Mouse (Mus musculus) ES-E14 (cell line): ENCODE measurements around the gene Hmga1b. TPM values are rescaled to one million over a fixed set of nuclear protein-coding genes. Genes with fewer than 3 reads are reported as not detected.

ENCODE experiments used
- DNase-seq: peaks from one replicate; pipeline ENCODE4 v3.0.0-alpha.2; 2013; ENCODE audit warnings: low read depth, low spot score
- H3K27ac ChIP-seq: 2 replicates; pipeline ENCODE4 v1.5.1; 2012; ENCODE audit warnings: low read depth, mild to moderate bottlenecking, low read length, moderate library complexity, mixed read lengths; ENCODE audit not compliant: poor library complexity, insufficient read depth, severe bottlenecking
- H3K36me3 ChIP-seq: 2 replicates; pipeline ENCODE4 v1.6.1; 2012; ENCODE audit warnings: mild to moderate bottlenecking, low read length, moderate library complexity, mixed read lengths; ENCODE audit not compliant: control insufficient read depth, poor library complexity, insufficient read depth, severe bottlenecking
- H3K4me1 ChIP-seq, 2 experiments: fragments of 150-350 bp in 1 of 2; sonication (generic) in 1 of 2; 2 replicates each; pipeline ENCODE4 v1.6.1; 2012; ENCODE audit warnings: low read length in 2 of 2, mild to moderate bottlenecking in 1 of 2, mixed read lengths in 1 of 2; ENCODE audit not compliant: control insufficient read depth in 2 of 2, insufficient read depth in 2 of 2, poor library complexity in 1 of 2
- H3K4me3 ChIP-seq, 2 experiments: fragments of 150-350 bp in 1 of 2; sonication (generic) in 1 of 2; 2 replicates each; pipeline ENCODE4 v1.5.1; 2012; ENCODE audit warnings: low read length in 2 of 2, low read depth in 1 of 2, mild to moderate bottlenecking in 1 of 2, mixed read lengths in 1 of 2; ENCODE audit not compliant: insufficient read depth in 1 of 2, poor library complexity in 1 of 2, severe bottlenecking in 1 of 2
- H3K9ac ChIP-seq: 2 replicates; pipeline ENCODE4 v1.6.1; 2012; ENCODE audit warnings: low read depth, mild to moderate bottlenecking, low read length, mixed read lengths; ENCODE audit not compliant: poor library complexity, insufficient read depth, severe bottlenecking
- H3K9me3 ChIP-seq: fragments of 150-350 bp; sonication (generic); 2 replicates; pipeline ENCODE4 v1.6.1; 2012; ENCODE audit warnings: low read depth, mild to moderate bottlenecking, low read length; ENCODE audit not compliant: control insufficient read depth, insufficient read depth
- CHD2 ChIP-seq: IDR thresholded peaks from 2 replicates; pipeline ENCODE4 v1.6.1; 2014; ENCODE audit warnings: mild to moderate bottlenecking, low read depth, low read length, inconsistent platforms
- HCFC1 ChIP-seq: IDR thresholded peaks from 2 replicates; pipeline ENCODE4 v1.6.1; 2012; ENCODE audit warnings: low read length, inconsistent platforms, borderline replicate concordance; ENCODE audit not compliant: insufficient read depth
- MAFK ChIP-seq: IDR thresholded peaks from 2 replicates; pipeline ENCODE4 v1.6.1; 2014; ENCODE audit warnings: mild to moderate bottlenecking, low read depth, low read length, inconsistent platforms; ENCODE audit not compliant: insufficient read depth
- ZC3H11A ChIP-seq: IDR thresholded peaks from 2 replicates; pipeline ENCODE4 v1.6.1; 2012; ENCODE audit warnings: low read depth, mild to moderate bottlenecking, inconsistent platforms, low read length, borderline replicate concordance
- ZNF384 ChIP-seq: IDR thresholded peaks from 2 replicates; pipeline ENCODE4 v1.6.1; 2012; ENCODE audit warnings: low read depth, low read length, inconsistent platforms
- in situ Hi-C, 2 experiments: fragments of 600-800 bp; cut with MboI; formaldehyde crosslinking; loops; one replicate each; pipeline ENCODE4 v1.15.1; 2025; ENCODE audit warnings: low sequenced_read_pairs in 2 of 2, inconsistent platforms in 1 of 2; ENCODE audit not compliant: unreplicated experiment in 2 of 2
- total RNA-seq: library from RNA; depleted of rRNA; stranded (reverse); fragments of 300-350 nt; gene quantifications from 2 replicates; pipeline ENCODE4 v1.2.3, GENCODE M21; 2012

Gene Hmga1b
- total RNA-seq, 1 experiment: 244 TPM

DNA sequence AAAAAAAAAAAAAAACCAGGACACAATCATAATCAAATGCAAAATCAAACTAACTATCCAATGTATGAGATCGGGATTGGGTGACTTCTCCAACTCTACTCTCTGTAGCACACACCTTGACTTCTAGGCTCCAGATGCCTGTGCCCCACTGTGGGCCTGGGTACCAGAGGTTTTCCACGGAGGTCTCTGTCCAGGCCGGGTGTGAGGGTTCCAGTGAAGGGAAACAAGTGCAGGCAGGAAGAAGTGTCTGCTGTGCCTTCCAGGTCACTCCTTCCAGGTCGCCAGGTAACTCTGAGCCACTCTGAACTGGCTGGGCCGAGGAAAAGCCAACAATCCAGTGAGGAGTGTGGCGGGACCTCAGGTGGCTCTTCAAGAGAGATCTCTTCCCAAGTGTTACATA lies 26.2 kb upstream of the Hmga1b start:
- peaks cover 0 to 5% of the 10 kb centered on the region in 2 experiments; a peak in 1 of 4 replicates for H3K4me1 ChIP-seq
- no peak overlapping the region for H3K9ac ChIP-seq
- no peaks in the 10 kb centered on the region for H3K9me3 ChIP-seq
- DNase-seq: no peak
- H3K27ac ChIP-seq: no peak overlapping the region
- no peak overlapping the region for H3K4me3 ChIP-seq
- TF ChIP-seq MAFK (no peak), ZC3H11A (no peak), CHD2 (no peak)
- in situ Hi-C loops: no loop called here
- no peaks in the 10 kb centered on the region for H3K36me3 ChIP-seq

- Histone ChIP-seq H3K4me3 (no peak overlapping the region), H3K27ac (no peak overlapping the region), H3K9me3 (no peaks in the 10 kb centered on the region), H3K36me3 (no peaks in the 10 kb centered on the region), H3K9ac (no peak overlapping the region), H3K4me1 (peaks cover 0 to 3% of the 10 kb centered on the region in 2 experiments; a peak in 1 of 4 replicates)
- TF ChIP-seq CHD2 (no peak), ZNF384 (no peak), MAFK (no peak), HCFC1 (no peak), ZC3H11A (no peak)
- no peak for DNase-seq
- in situ Hi-C loops: no loop called here
These were observed 21.6 kb upstream of the Hmga1b start for GRCm38 (mm10) chr11:120740981-120741380.

GRCm38 (mm10) chr11:120744121-120744701 lies 18.4 kb upstream of the Hmga1b start:
- Histone ChIP-seq H3K4me1 (no peaks in the 10 kb centered on the region), H3K27ac (no peak overlapping the region), H3K36me3 (no peaks in the 10 kb centered on the region), H3K4me3 (no peak overlapping the region), H3K9ac (no peak overlapping the region), H3K9me3 (no peaks in the 10 kb centered on the region)
- no peak for TF ChIP-seq CHD2
- no peak for TF ChIP-seq MAFK
- TF ChIP-seq ZC3H11A: no peak
- no peak for TF ChIP-seq ZNF384
- TF ChIP-seq HCFC1: no peak
- DNase-seq: no peak
- in situ Hi-C loops: no loop called here

- H3K27ac ChIP-seq: no peak overlapping the region
- H3K9me3 ChIP-seq: no peaks in the 10 kb centered on the region
- H3K36me3 ChIP-seq: no peaks in the 10 kb centered on the region
- no peak overlapping the region for H3K9ac ChIP-seq
- no peak for DNase-seq
- no peak for TF ChIP-seq HCFC1
- no peak for TF ChIP-seq ZC3H11A
- TF ChIP-seq MAFK: no peak
- no peak for TF ChIP-seq CHD2
- H3K4me3 ChIP-seq: no peak overlapping the region
- in situ Hi-C loops: no loop called here
- H3K4me1 ChIP-seq: no peaks in the 10 kb centered on the region
These were observed 14.6 kb upstream of the Hmga1b start for GRCm38 (mm10) chr11:120747974-120748373.

DNA sequence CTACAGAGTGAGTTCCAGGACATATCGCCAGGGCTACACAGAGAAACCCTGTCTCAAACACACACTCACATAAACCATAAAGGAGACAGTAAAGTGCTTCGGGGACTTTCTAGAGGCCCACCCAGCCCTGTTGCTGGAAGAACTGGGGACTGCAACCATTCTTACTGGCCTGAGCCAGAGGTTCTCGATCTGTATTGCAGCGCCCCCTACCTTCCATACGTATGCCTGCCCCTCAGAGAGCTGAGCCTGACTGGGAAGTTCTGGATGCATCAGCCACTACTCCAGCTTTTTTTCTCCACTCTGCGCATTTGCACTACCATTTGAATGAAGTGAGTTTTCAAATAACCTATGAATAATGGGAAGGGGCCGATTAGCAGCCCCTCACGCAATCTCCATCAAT lies 13.2 kb upstream of the Hmga1b start:
- no peak for TF ChIP-seq ZNF384
- no peak for TF ChIP-seq CHD2
- no peak for TF ChIP-seq MAFK
- TF ChIP-seq HCFC1: no peak
- no peak; the same call in 1 of the 2 replicates for TF ChIP-seq ZC3H11A
- Histone ChIP-seq H3K36me3 (no peaks in the 10 kb centered on the region), H3K4me1 (no peaks in the 10 kb centered on the region), H3K9ac (no peak overlapping the region), H3K27ac (no peak overlapping the region), H3K4me3 (no peak overlapping the region), H3K9me3 (no peaks in the 10 kb centered on the region)
- DNase-seq: peak; percentile 57
- in situ Hi-C loops: no loop called here
